Mouse (Mus musculus) embryonic facial prominence, embryonic 13.5 days (tissue): ENCODE measurements at regions not wholly inside any gene's neighbourhood (a gene's known extent, or its start where the extent isn't known, plus 50 kb on each side); places are given as distances from the start of the nearest gene placed in this dataset.

Experiments used
- ATAC-seq: fragments of 200-750 bp; cut with Nextera tagmentation; 2 replicates; pipeline ENCODE4 v1.8.0; 2017; ENCODE audit warnings: low read depth; ENCODE audit not compliant: insufficient number of reproducible peaks, insufficient read depth, low FRiP score, low TSS enrichment
- H3K27ac ChIP-seq: fragments of 300-500 bp; sonication (generic); 2 replicates; pipeline ENCODE4 v1.5.1; 2015; ENCODE audit warnings: moderate library complexity, mild to moderate bottlenecking, inconsistent platforms
- H3K27me3 ChIP-seq: fragments of 300-500 bp; sonication (generic); 2 replicates; pipeline ENCODE4 v1.6.1; 2015; ENCODE audit warnings: mild to moderate bottlenecking, inconsistent platforms
- H3K36me3 ChIP-seq: fragments of 300-500 bp; sonication (generic); 2 replicates; pipeline ENCODE4 v1.6.1; 2015; ENCODE audit warnings: mild to moderate bottlenecking, inconsistent platforms
- H3K4me1 ChIP-seq: fragments of 300-500 bp; sonication (generic); 2 replicates; pipeline ENCODE4 v1.6.1; 2015; ENCODE audit warnings: inconsistent platforms
- H3K4me2 ChIP-seq: fragments of 300-500 bp; sonication (generic); 2 replicates; pipeline ENCODE4 v1.6.1; 2015; ENCODE audit warnings: moderate library complexity, mild to moderate bottlenecking, inconsistent platforms
- H3K4me3 ChIP-seq: fragments of 300-500 bp; sonication (generic); 2 replicates; pipeline ENCODE4 v1.5.1; 2015; ENCODE audit warnings: mild to moderate bottlenecking, inconsistent platforms
- H3K9ac ChIP-seq: fragments of 300-500 bp; sonication (generic); 2 replicates; pipeline ENCODE4 v1.6.1; 2015; ENCODE audit warnings: mild to moderate bottlenecking, inconsistent platforms
- H3K9me3 ChIP-seq: fragments of 300-500 bp; sonication (generic); 2 replicates; pipeline ENCODE4 v1.6.1; 2016; ENCODE audit warnings: inconsistent platforms
- WGBS: fragments of 180-500 bp; shearing (Covaris S2); methylation state at CpG from one replicate; pipeline ENCODE4 v1.1.7; 2015; ENCODE audit warnings: mixed read lengths; 5-methylcytosine and 5-hydroxymethylcytosine counted together

DNA sequence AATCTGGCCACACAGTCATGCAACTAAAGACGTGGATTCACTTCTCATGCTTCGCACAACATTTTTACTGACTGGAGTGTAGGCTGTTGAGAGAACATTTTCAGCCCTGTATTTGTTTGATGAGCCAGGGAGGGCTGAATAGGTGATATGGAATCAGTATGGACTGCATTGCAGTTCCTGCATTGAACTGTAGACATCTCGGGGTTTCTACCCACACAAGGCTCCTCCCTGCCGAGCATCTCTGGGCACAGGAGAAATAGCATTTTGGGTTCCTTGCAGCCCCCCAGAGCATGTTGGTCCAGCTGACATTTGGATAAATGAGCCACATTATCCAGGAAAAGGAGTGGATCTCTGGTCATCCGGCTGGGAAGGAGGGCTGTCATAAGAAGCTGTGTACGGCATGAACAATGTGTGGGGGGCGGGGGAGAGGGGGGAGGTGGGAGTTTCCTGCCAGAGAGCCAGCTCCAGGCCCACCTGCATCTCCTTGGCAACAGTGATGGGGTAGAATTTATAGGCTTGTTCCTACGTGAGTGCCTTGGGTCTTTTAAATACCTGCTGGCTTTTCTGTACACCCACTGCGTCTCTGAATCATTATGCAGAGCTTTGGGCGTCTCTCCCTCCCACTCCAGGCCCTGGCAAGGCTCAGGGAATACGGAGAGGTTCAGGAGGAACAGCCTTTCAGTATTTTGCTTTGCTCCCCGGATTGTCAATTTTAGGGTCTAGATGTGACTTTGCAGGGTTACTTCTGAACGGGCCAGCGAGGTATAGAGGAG is 280.9 kb upstream of the Gm10131 start:
- Histone ChIP-seq H3K9me3 (no peaks in the 10 kb centered on the region), H3K27ac (no peak overlapping the region), H3K36me3 (no peaks in the 10 kb centered on the region), H3K4me1 (peaks cover 3% of the 10 kb centered on the region; the same call in 1 of the 2 replicates), H3K27me3 (no peaks in the 10 kb centered on the region), H3K4me2 (no peak overlapping the region), H3K4me3 (no peak overlapping the region), H3K9ac (no peak overlapping the region)
- WGBS = 71% methylated on average over 14 of the region's 14 CpGs
- ATAC-seq = no peak

DNA sequence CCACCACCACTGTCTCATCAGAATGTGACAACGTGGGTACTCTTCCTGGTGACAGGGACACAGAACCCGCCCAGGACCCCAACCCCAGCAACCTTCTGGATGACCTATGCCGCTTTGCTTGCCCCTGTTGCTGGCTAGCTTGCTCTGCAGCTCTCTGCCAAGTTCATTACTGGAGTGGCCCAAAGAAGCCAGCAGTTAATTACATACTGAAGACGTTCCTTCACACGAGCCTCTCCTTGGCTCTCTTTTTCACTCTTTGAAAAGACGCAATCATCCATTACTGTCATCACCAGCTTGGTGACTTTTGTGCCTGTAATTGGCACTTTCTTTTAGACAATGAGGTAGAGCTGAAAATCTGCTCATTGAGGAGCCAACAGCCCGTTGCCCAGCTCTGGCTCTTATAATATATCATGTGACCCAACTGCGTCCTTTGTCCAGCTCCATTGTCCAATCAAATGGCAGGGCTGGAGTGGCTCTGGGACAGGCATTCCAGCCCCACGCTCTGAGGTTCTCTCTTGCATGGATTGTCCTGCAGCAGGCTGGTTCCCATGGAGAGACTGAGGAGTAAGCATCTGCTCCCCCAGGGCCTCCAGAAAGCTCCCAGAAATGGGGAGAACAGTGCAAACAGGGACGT is 274.4 kb upstream of the Gm10131 start:
- no peak overlapping the region for H3K4me3 ChIP-seq
- H3K9ac ChIP-seq = no peak overlapping the region
- no peaks in the 10 kb centered on the region for H3K36me3 ChIP-seq
- H3K4me1 ChIP-seq = no peaks in the 10 kb centered on the region
- 78% methylated on average over 10 of the region's 10 CpGs for WGBS
- no peaks in the 10 kb centered on the region for H3K9me3 ChIP-seq
- H3K4me2 ChIP-seq = no peak overlapping the region
- H3K27me3 ChIP-seq = no peaks in the 10 kb centered on the region
- H3K27ac ChIP-seq = no peak overlapping the region
- ATAC-seq = no peak

DNA sequence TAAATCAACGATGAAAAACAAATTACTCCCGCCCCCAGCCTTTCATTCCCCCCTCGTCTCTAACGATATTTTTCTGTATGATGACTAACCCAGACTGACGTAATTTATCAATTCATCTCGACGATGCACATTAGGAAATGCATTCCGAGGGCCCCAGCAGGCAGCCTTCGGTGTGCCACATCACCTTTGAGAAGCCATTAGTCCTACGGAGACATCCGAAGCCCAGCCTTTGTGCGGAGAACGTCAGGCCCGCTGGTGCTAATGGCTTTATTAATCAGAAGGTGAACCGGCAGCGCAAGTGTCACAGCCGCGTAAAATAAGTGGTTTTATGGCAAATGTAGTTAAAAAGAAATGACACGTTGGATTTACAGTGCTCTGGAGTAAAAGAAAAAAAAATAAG is 269.1 kb upstream of the Gm10131 start:
- ATAC-seq = no peak
- no peak overlapping the region for H3K27ac ChIP-seq
- no peak overlapping the region for H3K9ac ChIP-seq
- H3K27me3 ChIP-seq = no peaks in the 10 kb centered on the region
- H3K36me3 ChIP-seq = no peaks in the 10 kb centered on the region
- H3K4me3 ChIP-seq = no peak overlapping the region
- no peaks in the 10 kb centered on the region for H3K9me3 ChIP-seq
- H3K4me2 ChIP-seq = no peak overlapping the region
- no peaks in the 10 kb centered on the region for H3K4me1 ChIP-seq
- 69% methylated on average over 19 of the region's 19 CpGs for WGBS

DNA sequence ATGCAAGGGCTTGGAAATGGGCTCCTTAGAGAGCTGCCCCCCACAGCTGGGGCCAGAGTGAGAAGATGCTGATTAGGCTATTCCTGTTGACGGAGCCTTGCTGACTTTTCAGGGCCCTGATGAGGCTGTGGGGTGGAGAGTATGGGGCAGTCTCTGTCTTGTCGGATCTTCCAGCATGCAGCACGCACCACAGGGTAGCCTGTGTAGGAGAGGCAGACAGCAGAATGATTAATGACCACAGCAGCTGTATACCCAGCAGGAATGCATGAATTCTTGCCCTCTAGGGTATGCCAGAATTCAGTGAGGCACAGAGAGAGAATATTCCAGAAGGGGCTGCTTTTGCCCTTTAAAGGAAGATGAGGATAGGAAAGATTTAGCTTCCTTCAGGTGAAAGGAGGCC is 265.6 kb upstream of the Gm10131 start:
- WGBS = 43% methylated on average over 3 of the region's 3 CpGs
- ATAC-seq = no peak
- H3K4me3 ChIP-seq = no peak overlapping the region

DNA sequence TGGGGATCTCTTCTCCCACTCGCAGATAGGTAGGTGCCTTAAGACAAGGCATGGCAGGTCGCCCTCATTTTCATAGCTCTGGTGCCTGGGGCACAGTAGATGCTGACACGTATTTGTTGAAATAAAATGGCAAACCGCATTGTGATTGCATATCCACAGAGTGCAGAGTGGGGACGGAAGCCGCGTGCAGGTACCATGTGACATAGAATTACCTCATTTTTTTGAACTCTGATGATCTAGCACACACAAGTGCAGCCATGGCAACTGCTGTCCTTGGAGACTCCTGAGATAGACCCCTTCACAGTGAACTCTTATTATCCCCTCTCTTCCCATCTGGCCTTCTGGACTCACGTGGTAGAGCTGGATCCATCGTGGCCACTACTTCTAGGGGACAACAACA is 262.7 kb upstream of the Gm10131 start:
- 0 out of 2 replicates have a peak, but pooled peaks cover 8% of the 10 kb centered on the region for H3K4me1 ChIP-seq
- H3K27ac ChIP-seq = no peak overlapping the region
- H3K9ac ChIP-seq = no peak overlapping the region
- H3K4me2 ChIP-seq = no peak overlapping the region
- 86% methylated on average over 9 of the region's 9 CpGs for WGBS
- H3K9me3 ChIP-seq = no peaks in the 10 kb centered on the region
- ATAC-seq = no peak
- H3K27me3 ChIP-seq = no peaks in the 10 kb centered on the region; the same call in 1 of the 2 replicates
- H3K36me3 ChIP-seq = no peaks in the 10 kb centered on the region
- no peak overlapping the region for H3K4me3 ChIP-seq

More for the DNA sequence above, 265.6 kb upstream of the Gm10131 start:
- Histone ChIP-seq H3K9ac (no peak overlapping the region), H3K36me3 (no peaks in the 10 kb centered on the region), H3K27ac (no peak overlapping the region), H3K9me3 (no peaks in the 10 kb centered on the region), H3K4me1 (no peaks in the 10 kb centered on the region), H3K27me3 (no peaks in the 10 kb centered on the region), H3K4me2 (no peak overlapping the region)

DNA sequence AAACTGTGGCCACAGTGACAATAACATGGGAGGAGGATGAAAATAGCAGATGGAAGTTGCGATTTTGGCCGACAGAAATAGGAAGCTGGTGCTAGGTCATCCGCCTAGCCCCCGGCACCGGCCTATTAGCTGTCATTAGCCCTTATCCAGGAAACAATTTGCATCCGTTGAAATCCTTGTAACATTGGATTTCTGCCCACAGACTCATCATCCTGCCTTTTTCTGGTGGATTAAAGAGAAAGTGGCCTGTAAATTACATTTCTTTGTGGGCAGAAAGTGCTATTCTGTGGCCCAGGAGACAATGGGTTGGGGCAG is 261.1 kb upstream of the Gm10131 start:
- H3K27ac ChIP-seq = no peak overlapping the region
- H3K4me3 ChIP-seq = no peak overlapping the region
- H3K9ac ChIP-seq = no peak overlapping the region
- no peaks in the 10 kb centered on the region for H3K36me3 ChIP-seq
- H3K4me1 ChIP-seq = 0 out of 2 replicates have a peak, but pooled peaks cover 8% of the 10 kb centered on the region
- no peak overlapping the region for H3K4me2 ChIP-seq
- no peaks in the 10 kb centered on the region; the same call in 1 of the 2 replicates for H3K27me3 ChIP-seq
- no peak for ATAC-seq
- no peaks in the 10 kb centered on the region for H3K9me3 ChIP-seq
- 62% methylated on average over 6 of the region's 6 CpGs for WGBS

DNA sequence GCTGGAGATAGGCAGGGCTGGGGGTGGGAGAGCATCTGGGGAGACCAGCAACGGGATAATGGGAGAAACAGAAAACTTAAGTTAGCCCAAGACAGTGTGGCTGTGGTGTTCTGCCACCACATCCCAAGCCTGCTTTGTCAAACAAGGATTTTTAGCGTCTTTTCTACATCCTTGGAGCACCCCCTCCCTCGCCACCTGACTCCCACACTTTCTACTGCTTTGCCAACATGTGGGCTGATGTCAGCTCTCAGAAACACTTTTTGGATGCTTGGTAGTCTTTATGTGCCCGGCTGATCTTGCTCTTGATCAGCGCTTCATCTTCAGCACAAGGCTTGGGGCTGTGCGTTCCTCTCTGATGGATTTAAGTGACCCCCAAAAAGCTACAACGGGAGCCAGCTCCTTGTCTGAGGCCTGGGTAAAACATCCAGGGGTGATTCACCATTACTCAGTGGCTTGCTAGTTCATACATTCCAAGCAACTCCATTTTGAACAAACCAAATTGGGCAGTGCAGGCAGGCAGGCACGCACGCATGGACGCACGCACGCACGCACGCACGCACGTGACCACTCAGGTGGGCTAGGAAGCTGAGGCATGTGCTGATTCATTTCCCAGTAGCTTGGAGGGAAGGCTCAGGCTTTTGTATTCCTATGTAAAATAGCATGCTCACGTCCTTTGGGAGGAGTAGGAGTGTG is 260.6 kb upstream of the Gm10131 start:
- Histone ChIP-seq H3K4me2 (no peak overlapping the region), H3K27ac (no peak overlapping the region)
- WGBS = 80% methylated on average over 17 of the region's 17 CpGs

DNA sequence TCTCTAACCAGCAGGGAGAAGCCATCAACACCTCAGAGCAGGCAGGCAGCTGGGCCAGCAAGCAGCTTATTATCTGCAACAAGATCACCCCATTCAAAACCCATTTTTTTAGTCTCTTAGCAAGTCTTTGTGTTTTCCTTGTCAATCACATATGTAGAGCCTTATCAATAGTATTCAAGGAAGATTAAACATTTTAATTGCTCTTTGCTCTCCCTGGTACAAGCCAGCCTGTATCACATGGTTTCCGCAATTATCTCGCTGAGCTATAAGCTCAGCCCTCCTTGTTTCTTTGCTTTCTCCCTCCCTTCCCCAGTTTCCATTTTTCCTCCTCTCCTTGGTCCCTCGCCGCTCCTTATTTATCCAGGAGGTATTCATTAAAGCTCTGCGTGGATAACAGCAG is 259.9 kb upstream of the Gm10131 start:
- Histone ChIP-seq H3K27me3 (no peaks in the 10 kb centered on the region; the same call in 1 of the 2 replicates), H3K4me1 (0 out of 2 replicates have a peak, but pooled peaks cover 8% of the 10 kb centered on the region), H3K36me3 (no peaks in the 10 kb centered on the region), H3K4me3 (no peak overlapping the region), H3K9ac (no peak overlapping the region), H3K9me3 (no peaks in the 10 kb centered on the region), H3K27ac (no peak overlapping the region), H3K4me2 (no peak overlapping the region)
- WGBS = 46% methylated on average over 5 of the region's 5 CpGs
- ATAC-seq = no peak

More for the DNA sequence above, 260.6 kb upstream of the Gm10131 start:
- no peaks in the 10 kb centered on the region for H3K9me3 ChIP-seq
- H3K36me3 ChIP-seq = no peaks in the 10 kb centered on the region
- H3K27me3 ChIP-seq = no peaks in the 10 kb centered on the region; the same call in 1 of the 2 replicates
- H3K4me1 ChIP-seq = 0 out of 2 replicates have a peak, but pooled peaks cover 8% of the 10 kb centered on the region
- H3K9ac ChIP-seq = no peak overlapping the region
- H3K4me3 ChIP-seq = no peak overlapping the region
- ATAC-seq = no peak

DNA sequence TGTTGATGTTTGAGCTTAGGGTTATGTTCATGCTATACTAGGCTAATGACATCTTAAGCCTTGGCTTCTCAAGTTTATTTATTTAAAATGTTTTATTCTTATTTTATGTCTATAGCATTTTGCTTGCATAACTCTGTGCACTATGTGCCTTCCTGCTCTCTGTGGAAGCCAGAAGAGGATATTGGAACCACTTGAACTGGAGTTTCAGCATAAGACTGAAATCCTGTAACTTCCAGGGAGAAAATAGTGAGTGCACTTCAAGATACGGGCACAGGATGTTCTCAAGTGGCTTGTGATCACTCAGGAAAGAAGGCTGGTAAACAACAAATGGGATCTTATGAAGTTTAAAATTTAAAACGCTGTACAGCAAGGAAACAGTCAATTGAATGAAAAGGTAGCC is 257.0 kb upstream of the Gm10131 start:
- no peak for ATAC-seq
- H3K27me3 ChIP-seq = no peaks in the 10 kb centered on the region; the same call in 1 of the 2 replicates
- 0 out of 2 replicates have a peak, but pooled peaks cover 8% of the 10 kb centered on the region for H3K4me1 ChIP-seq
- H3K9ac ChIP-seq = no peak overlapping the region
- 82% methylated on average over 2 of the region's 2 CpGs for WGBS
- no peak overlapping the region for H3K4me2 ChIP-seq
- no peaks in the 10 kb centered on the region for H3K9me3 ChIP-seq
- H3K4me3 ChIP-seq = no peak overlapping the region
- H3K36me3 ChIP-seq = no peaks in the 10 kb centered on the region
- H3K27ac ChIP-seq = no peak overlapping the region

DNA sequence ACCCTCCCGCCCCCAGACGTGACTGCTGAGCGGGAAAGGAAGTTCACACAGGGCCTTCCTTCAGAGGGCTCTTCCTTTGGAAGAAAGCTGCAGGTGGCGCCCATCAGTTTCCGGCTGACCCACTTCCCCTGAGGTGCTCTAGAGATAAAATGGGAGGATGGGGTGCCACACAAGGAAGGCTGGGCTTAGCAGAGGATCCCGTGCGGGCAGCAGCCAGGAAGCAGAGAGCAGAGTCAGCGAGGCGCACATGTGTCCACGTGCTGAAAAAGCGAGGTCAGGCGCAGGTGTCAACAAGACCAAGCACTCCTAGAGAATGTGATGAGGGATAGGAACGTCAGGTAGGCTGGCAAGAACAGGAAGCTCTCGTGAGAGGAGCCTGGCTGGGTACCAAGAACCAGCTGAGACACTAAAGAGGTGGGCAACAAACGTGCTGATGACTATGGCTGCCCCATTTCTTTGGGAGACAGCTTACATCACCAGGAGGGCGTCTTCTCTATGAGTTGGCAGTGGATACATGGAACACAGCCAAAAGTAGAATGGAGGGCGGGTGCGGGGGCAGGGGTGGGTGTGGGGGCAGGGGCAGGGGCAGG is 253.0 kb upstream of the Gm10131 start:
- no peak for ATAC-seq
- no peaks in the 10 kb centered on the region for H3K9me3 ChIP-seq
- H3K4me1 ChIP-seq = no peaks in the 10 kb centered on the region
- no peak overlapping the region for H3K27ac ChIP-seq
- H3K36me3 ChIP-seq = no peaks in the 10 kb centered on the region
- 82% methylated on average over 18 of the region's 18 CpGs for WGBS
- H3K4me3 ChIP-seq = no peak overlapping the region
- H3K27me3 ChIP-seq = no peaks in the 10 kb centered on the region
- H3K4me2 ChIP-seq = no peak overlapping the region
- no peak overlapping the region for H3K9ac ChIP-seq

DNA sequence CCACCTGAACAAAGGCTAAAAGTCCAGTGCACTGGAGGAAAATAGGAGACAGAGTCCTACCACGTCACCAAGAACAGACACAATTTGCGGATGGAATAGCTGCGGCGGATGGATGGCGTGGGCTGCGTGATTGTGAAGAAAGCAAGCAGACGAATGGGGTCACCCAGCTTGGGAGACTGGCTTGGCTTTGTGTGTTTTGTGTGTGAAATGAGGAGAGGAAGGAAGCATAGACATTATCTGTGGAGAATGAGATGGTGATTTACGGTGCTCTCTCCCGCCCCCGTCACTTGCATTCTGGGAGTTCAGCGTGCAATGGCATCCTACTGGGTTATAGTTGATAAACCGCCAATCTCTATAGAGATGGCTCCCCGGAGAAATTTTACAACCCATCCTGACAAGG is 252.1 kb upstream of the Gm10131 start:
- Histone ChIP-seq H3K27ac (no peak overlapping the region), H3K36me3 (no peaks in the 10 kb centered on the region), H3K9me3 (no peaks in the 10 kb centered on the region), H3K9ac (no peak overlapping the region), H3K4me1 (no peaks in the 10 kb centered on the region), H3K27me3 (no peaks in the 10 kb centered on the region), H3K4me2 (no peak overlapping the region), H3K4me3 (no peak overlapping the region)
- ATAC-seq = no peak
- WGBS = 96% methylated on average over 13 of the region's 13 CpGs
